Mouse (Mus musculus) heart, embryonic 12.5 days (tissue): Measurements from ENCODE around the gene Abhd11. TPM values are rescaled to one million over a fixed set of nuclear protein-coding genes. Genes with fewer than 3 reads are reported as not detected.

Experiments used
- ATAC-seq: fragments of 200-750 bp; cut with Nextera tagmentation; 2 replicates; pipeline ENCODE4 v1.8.0; 2017; ENCODE audit warnings: moderate TSS enrichment, moderate library complexity; ENCODE audit not compliant: insufficient number of reproducible peaks, low FRiP score
- H3K27ac ChIP-seq: fragments of 300-500 bp; sonication (generic); 2 replicates; pipeline ENCODE4 v1.5.1; 2016; ENCODE audit warnings: mild to moderate bottlenecking, moderate library complexity; ENCODE audit not compliant: poor library complexity, severe bottlenecking
- H3K27me3 ChIP-seq: fragments of 300-500 bp; sonication (generic); replicated peaks from 2 replicates; pipeline ENCODE4 v1.6.1; 2016; ENCODE audit warnings: mild to moderate bottlenecking, moderate library complexity
- H3K36me3 ChIP-seq: fragments of 300-500 bp; sonication (generic); 2 replicates; pipeline ENCODE4 v1.6.1; 2016; ENCODE audit warnings: mild to moderate bottlenecking, moderate library complexity
- H3K4me1 ChIP-seq: fragments of 300-500 bp; sonication (generic); replicated peaks from 2 replicates; pipeline ENCODE4 v1.6.1; 2016; ENCODE audit warnings: mild to moderate bottlenecking
- H3K4me2 ChIP-seq: fragments of 300-500 bp; sonication (generic); 2 replicates; pipeline ENCODE4 v1.6.1; 2016; ENCODE audit warnings: mild to moderate bottlenecking, moderate library complexity
- H3K4me3 ChIP-seq: fragments of 300-500 bp; sonication (generic); 2 replicates; pipeline ENCODE4 v1.5.1; 2016; ENCODE audit warnings: mild to moderate bottlenecking
- H3K9ac ChIP-seq: fragments of 300-500 bp; sonication (generic); 2 replicates; pipeline ENCODE4 v1.6.1; 2016; ENCODE audit warnings: mild to moderate bottlenecking, moderate library complexity
- H3K9me3 ChIP-seq: fragments of 300-500 bp; sonication (generic); replicated peaks from 2 replicates; pipeline ENCODE4 v1.6.1; 2016; ENCODE audit warnings: mild to moderate bottlenecking, moderate library complexity
- WGBS: fragments of 180-500 bp; shearing (Covaris S2); methylation state at CpG from one replicate; pipeline ENCODE4 v1.1.7; 2016; 5-methylcytosine and 5-hydroxymethylcytosine counted together
- polyA plus RNA-seq: library from polyadenylated mRNA; unstranded; fragments of >200 nt; fragmentation: Nextera tagmentation; extraction: Ambion mirVana; gene quantifications from 2 replicates; pipeline ENCODE4 v1.2.1, GENCODE M21; 2016

Gene Abhd11
- polyA plus RNA-seq, 1 experiment from 2014 or later, result 58.3 TPM

GRCm38 (mm10) chr5:134973526-134973925, 35.4 kb upstream of the Abhd11 start:
- no peaks in the 10 kb centered on the region for H3K9me3 ChIP-seq
- no peak overlapping the region for H3K27ac ChIP-seq
- ATAC-seq, result no peak
- WGBS, result 74% methylated on average over 7 of the region's 7 CpGs
- H3K4me3 ChIP-seq, result no peak overlapping the region
- no peaks in the 10 kb centered on the region for H3K36me3 ChIP-seq
- H3K27me3 ChIP-seq, result peaks cover 6% of the 10 kb centered on the region
- no peak overlapping the region for H3K9ac ChIP-seq
- H3K4me2 ChIP-seq, result no peak overlapping the region
- H3K4me1 ChIP-seq, result peaks cover 14% of the 10 kb centered on the region

DNA sequence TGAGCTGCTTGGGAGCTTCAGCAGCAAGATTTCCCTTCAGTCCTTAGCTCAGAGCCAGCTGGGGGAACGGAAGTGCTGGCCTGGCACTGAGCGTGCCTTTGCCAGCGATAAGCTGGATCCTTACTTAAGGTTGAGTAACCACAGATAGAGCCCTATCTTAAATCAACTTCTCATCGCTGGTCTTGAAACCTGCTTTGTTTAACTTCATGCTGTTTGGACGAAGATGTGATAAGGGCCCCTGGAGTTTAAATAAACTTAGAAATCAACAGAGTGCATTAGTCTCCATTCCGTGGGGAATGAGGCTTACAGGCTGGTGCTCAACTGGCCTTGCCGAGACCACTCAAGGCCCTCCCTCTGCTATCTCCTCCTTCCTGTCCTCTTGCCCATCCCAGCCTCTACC, 34.7 kb upstream of the Abhd11 start:
- H3K4me1 ChIP-seq, result peaks cover 14% of the 10 kb centered on the region
- 9% methylated on average over 7 of the region's 7 CpGs for WGBS
- no peaks in the 10 kb centered on the region for H3K9me3 ChIP-seq
- no peaks in the 10 kb centered on the region for H3K36me3 ChIP-seq
- no peak overlapping the region for H3K9ac ChIP-seq
- ATAC-seq, result 0 out of 2 replicates have a peak, but pooled peaks have one; percentile 37
- peak overlapping the region; percentile 51; the same call in 1 of the 2 replicates for H3K27ac ChIP-seq
- peak overlapping the region; percentile 35 for H3K4me2 ChIP-seq
- H3K4me3 ChIP-seq, result no peak overlapping the region
- H3K27me3 ChIP-seq, result peaks cover 1% of the 10 kb centered on the region

DNA sequence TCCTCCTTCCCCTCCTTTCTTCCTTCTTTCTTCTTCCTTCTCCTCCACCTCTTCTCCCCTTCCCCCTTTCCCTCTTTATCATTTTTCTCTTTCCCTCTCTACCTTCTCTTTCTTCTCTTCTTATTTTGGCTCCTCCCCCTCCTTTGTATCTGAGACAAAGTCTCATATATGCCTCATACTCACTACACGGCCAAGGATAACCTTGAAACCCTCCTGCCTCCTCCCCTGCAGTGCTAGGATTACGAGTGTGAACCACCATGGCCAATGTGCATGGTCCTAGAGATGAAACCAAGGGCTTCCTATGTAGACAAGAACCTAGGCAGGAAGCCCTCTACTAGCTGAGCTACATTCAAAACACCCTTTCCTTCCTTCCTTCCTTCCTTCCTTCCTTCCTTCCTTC, 34.0 kb upstream of the Abhd11 start:
- ATAC-seq, result no peak
- H3K27me3 ChIP-seq, result no peaks in the 10 kb centered on the region
- H3K4me2 ChIP-seq, result peak overlapping the region; percentile 35
- peak overlapping the region; percentile 51; the same call in 1 of the 2 replicates for H3K27ac ChIP-seq
- no peaks in the 10 kb centered on the region for H3K9me3 ChIP-seq
- no peak overlapping the region for H3K4me3 ChIP-seq
- WGBS, result 44% methylated on average over 2 of the region's 2 CpGs
- no peaks in the 10 kb centered on the region for H3K36me3 ChIP-seq
- H3K9ac ChIP-seq, result no peak overlapping the region
- peaks cover 14% of the 10 kb centered on the region for H3K4me1 ChIP-seq

DNA sequence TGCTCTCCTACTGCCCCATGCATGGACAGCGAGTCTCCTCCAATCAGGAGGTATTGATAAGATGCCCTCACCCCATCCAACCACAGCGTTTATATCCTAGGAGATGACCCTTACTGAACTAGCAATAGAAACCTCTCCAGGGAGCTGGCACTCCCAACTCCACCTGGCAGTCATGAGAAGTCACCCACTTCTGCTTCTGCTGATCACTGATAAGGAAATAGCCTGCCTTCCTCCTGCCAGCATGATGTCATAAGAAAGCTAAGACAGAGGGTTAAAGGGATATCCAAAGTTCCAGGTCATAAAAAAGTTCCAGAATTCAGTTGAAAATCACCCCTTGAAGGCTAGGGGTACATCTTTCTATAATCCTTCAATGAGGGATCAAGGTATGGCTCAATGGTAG, 32.8 kb upstream of the Abhd11 start:
- WGBS, result 69% methylated on average over 2 of the region's 2 CpGs
- no peaks in the 10 kb centered on the region for H3K27me3 ChIP-seq
- no peaks in the 10 kb centered on the region for H3K36me3 ChIP-seq
- no peak overlapping the region for H3K27ac ChIP-seq
- H3K4me3 ChIP-seq, result no peak overlapping the region
- H3K9ac ChIP-seq, result no peak overlapping the region
- ATAC-seq, result no peak
- H3K9me3 ChIP-seq, result no peaks in the 10 kb centered on the region
- H3K4me1 ChIP-seq, result peaks cover 21% of the 10 kb centered on the region
- H3K4me2 ChIP-seq, result no peak overlapping the region

GRCm38 (mm10) chr5:134976577-134977250, 32.2 kb upstream of the Abhd11 start:
- Histone ChIP-seq H3K4me2 (no peak overlapping the region), H3K27ac (no peak overlapping the region), H3K9me3 (no peaks in the 10 kb centered on the region), H3K36me3 (no peaks in the 10 kb centered on the region), H3K27me3 (no peaks in the 10 kb centered on the region), H3K4me3 (no peak overlapping the region), H3K9ac (no peak overlapping the region), H3K4me1 (peaks cover 23% of the 10 kb centered on the region)
- 64% methylated on average over 14 of the region's 14 CpGs for WGBS
- no peak for ATAC-seq

DNA sequence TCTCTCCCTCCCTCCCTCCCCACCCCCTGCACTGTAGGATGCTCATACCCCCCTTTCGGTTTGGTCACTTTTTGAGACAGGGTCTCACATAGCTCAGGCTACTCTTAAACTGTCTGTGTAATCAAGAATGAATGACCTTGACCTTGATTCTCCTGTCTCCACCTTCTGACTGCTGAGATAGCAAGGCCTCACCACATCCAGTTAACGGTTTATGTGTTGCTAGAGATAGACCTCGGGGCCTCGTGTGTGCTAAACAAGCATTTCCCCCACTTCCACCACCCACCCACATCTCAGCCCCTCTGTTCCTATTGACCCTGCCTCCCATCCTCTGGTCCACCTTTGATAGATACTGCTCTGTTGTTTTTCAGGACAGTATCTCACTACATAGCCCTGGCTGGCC, 31.1 kb upstream of the Abhd11 start:
- Histone ChIP-seq H3K4me2 (no peak overlapping the region), H3K27ac (no peak overlapping the region), H3K4me1 (peaks cover 23% of the 10 kb centered on the region), H3K4me3 (no peak overlapping the region), H3K36me3 (no peaks in the 10 kb centered on the region), H3K27me3 (no peaks in the 10 kb centered on the region), H3K9me3 (no peaks in the 10 kb centered on the region), H3K9ac (no peak overlapping the region)
- WGBS, result 44% methylated on average over 4 of the region's 4 CpGs
- no peak for ATAC-seq

DNA sequence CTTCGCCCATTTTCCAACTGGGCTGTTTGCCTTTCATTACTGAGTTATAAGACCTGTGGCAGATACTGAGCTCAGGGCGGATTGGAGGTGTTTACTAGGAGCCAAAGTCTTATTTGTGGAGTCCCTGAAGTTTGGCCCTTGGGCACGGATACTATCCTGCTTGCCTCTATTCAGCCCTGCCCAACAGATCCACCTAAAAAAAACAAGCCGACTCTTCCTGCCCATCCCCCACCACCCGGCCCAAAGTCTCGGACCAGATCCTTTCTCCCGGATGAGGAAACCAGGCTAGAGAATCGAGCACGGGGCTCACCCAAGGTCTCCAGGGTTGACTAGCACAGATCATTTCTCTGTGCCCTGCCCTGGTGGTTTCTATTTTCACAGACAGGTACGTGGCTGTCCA, 27.8 kb upstream of the Abhd11 start:
- no peak overlapping the region for H3K4me3 ChIP-seq
- H3K4me1 ChIP-seq, result peaks cover 18% of the 10 kb centered on the region
- 38% methylated on average over 10 of the region's 10 CpGs for WGBS
- no peaks in the 10 kb centered on the region for H3K9me3 ChIP-seq
- peaks cover 28% of the 10 kb centered on the region for H3K27me3 ChIP-seq
- H3K4me2 ChIP-seq, result no peak overlapping the region
- ATAC-seq, result no peak
- no peaks in the 10 kb centered on the region for H3K36me3 ChIP-seq
- no peak overlapping the region for H3K27ac ChIP-seq
- H3K9ac ChIP-seq, result no peak overlapping the region

GRCm38 (mm10) chr5:134983111-134983510, 25.8 kb upstream of the Abhd11 start:
- Histone ChIP-seq H3K27ac (no peak overlapping the region), H3K4me2 (no peak overlapping the region), H3K9ac (no peak overlapping the region), H3K4me3 (no peak overlapping the region), H3K36me3 (no peaks in the 10 kb centered on the region), H3K4me1 (peaks cover 28% of the 10 kb centered on the region), H3K9me3 (no peaks in the 10 kb centered on the region), H3K27me3 (peaks cover 47% of the 10 kb centered on the region)
- no peak for ATAC-seq
- 68% methylated on average over 1 of the region's 1 CpGs for WGBS

- no peak overlapping the region for H3K9ac ChIP-seq
- ATAC-seq, result no peak
- 37% methylated on average over 3 of the region's 3 CpGs for WGBS
- peaks cover 28% of the 10 kb centered on the region for H3K4me1 ChIP-seq
- H3K4me2 ChIP-seq, result no peak overlapping the region
- H3K9me3 ChIP-seq, result no peaks in the 10 kb centered on the region
- no peaks in the 10 kb centered on the region for H3K36me3 ChIP-seq
- H3K4me3 ChIP-seq, result no peak overlapping the region
- H3K27me3 ChIP-seq, result peaks cover 53% of the 10 kb centered on the region
- H3K27ac ChIP-seq, result no peak overlapping the region
Measured at GRCm38 (mm10) chr5:134983771-134984170, 25.2 kb upstream of the Abhd11 start.

- Histone ChIP-seq H3K4me3 (peak within 1 kb of the TSS; percentile 39), H3K4me2 (peak within 1 kb of the TSS; percentile 66), H3K4me1 (peaks cover 33% of the 10 kb centered on the region), H3K9ac (peak within 1 kb of the TSS; percentile 46; the same call in 1 of the 2 replicates), H3K9me3 (no peaks in the 10 kb centered on the region), H3K36me3 (no peaks in the 10 kb centered on the region), H3K27me3 (peaks cover 70% of the 10 kb centered on the region), H3K27ac (no peak within 1 kb of the TSS)
- ATAC-seq, result peak; percentile 54; the same call in 1 of the 2 replicates
- WGBS, result 2% methylated on average over 25 of the region's 25 CpGs
Measured at GRCm38 (mm10) chr5:134985633-134986297, 23.2 kb upstream of the Abhd11 start, which contains the start of gene Cldn3. Cldn3 (plus strand) TSS chr5:134986214.

DNA sequence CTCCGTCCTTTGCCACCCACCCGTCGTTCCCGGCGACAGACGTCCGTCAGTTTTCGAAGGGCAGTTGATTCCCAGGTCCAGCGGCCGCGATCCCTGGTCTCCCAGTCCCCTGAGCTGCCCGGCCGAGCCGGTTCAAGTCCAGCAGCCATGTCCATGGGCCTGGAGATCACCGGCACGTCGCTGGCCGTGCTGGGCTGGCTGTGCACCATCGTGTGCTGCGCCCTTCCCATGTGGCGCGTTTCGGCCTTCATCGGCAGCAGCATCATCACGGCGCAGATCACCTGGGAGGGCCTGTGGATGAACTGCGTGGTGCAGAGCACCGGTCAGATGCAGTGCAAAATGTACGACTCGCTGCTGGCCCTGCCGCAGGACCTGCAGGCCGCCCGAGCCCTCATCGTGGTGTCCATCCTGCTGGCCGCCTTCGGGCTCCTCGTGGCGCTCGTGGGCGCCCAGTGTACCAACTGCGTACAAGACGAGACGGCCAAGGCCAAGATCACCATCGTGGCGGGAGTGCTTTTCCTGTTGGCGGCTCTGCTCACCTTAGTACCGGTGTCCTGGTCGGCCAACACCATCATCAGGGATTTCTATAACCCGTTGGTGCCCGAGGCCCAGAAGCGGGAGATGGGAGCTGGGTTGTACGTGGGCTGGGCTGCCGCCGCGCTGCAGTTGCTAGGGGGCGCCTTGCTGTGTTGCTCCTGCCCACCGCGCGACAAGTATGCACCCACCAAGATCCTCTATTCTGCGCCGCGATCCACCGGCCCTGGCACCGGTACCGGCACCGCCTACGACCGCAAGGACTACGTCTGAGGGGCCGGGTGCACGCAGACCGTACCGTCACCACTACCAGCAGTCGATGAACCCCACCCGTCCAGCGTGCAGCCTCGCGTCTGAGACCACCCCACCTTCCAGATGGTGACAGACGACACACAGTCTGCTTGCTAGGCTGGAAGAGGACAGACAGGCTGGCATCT, 22.4 kb upstream of the Abhd11 start:
- WGBS, result 5% methylated on average over 79 of the region's 79 CpGs
- H3K27ac ChIP-seq, result no peak overlapping the region
- peak overlapping the region; percentile 46; the same call in 1 of the 2 replicates for H3K9ac ChIP-seq
- peak overlapping the region; percentile 39 for H3K4me3 ChIP-seq
- peaks cover 26% of the 10 kb centered on the region for H3K4me1 ChIP-seq
- no peaks in the 10 kb centered on the region for H3K36me3 ChIP-seq
- H3K27me3 ChIP-seq, result peaks cover 72% of the 10 kb centered on the region
- ATAC-seq, result no peak
- H3K9me3 ChIP-seq, result no peaks in the 10 kb centered on the region
- peak overlapping the region; percentile 66 for H3K4me2 ChIP-seq
